Mouse (Mus musculus) hindbrain, postnatal 0 days (tissue): ENCODE results near the gene Supt5. TPM values are rescaled to one million over a fixed set of nuclear protein-coding genes. Genes with fewer than 3 reads are reported as not detected.

Source experiments
- ATAC-seq: fragments of 200-750 bp; cut with Nextera tagmentation; 2 replicates; pipeline ENCODE4 v1.8.0; 2017; ENCODE audit warnings: mild to moderate bottlenecking, moderate TSS enrichment, moderate library complexity
- DNase-seq: peaks from one replicate; pipeline ENCODE4 v3.0.0-alpha.2; 2015; ENCODE audit warnings: low spot score
- H3K27ac ChIP-seq: fragments of 300-500 bp; sonication (generic); 2 replicates; pipeline ENCODE4 v1.5.1; 2014; ENCODE audit warnings: mild to moderate bottlenecking
- H3K27me3 ChIP-seq: fragments of 300-500 bp; sonication (generic); 2 replicates; pipeline ENCODE4 v1.6.1; 2014; ENCODE audit warnings: low read length, mixed read lengths; ENCODE audit not compliant: insufficient read depth
- H3K36me3 ChIP-seq: fragments of 300-500 bp; sonication (generic); 2 replicates; pipeline ENCODE4 v1.6.1; 2014; ENCODE audit warnings: low read length, mixed read lengths; ENCODE audit not compliant: insufficient read depth
- H3K4me1 ChIP-seq: fragments of 300-500 bp; sonication (generic); 2 replicates; pipeline ENCODE4 v1.6.1; 2014; ENCODE audit warnings: antibody characterized with exemption, low read length, mixed read lengths; ENCODE audit not compliant: insufficient read depth
- H3K4me2 ChIP-seq: fragments of 300-500 bp; sonication (generic); 2 replicates; pipeline ENCODE4 v1.6.1; 2014; ENCODE audit warnings: low read depth, mild to moderate bottlenecking, low read length, moderate library complexity, mixed read lengths
- H3K4me3 ChIP-seq: fragments of 300-500 bp; sonication (generic); 2 replicates; pipeline ENCODE4 v1.5.1; 2014; ENCODE audit warnings: low read length
- H3K9ac ChIP-seq: fragments of 300-500 bp; sonication (generic); replicated peaks from 2 replicates; pipeline ENCODE4 v1.6.1; 2014; ENCODE audit warnings: mild to moderate bottlenecking, low read length, moderate library complexity, mixed read lengths
- H3K9me3 ChIP-seq: fragments of 300-500 bp; sonication (generic); 2 replicates; pipeline ENCODE4 v1.6.1; 2016; ENCODE audit warnings: low read length, mixed read lengths
- CTCF ChIP-seq: IDR thresholded peaks from 2 replicates; pipeline ENCODE4 v1.5.1; 2016; ENCODE audit warnings: antibody characterized with exemption, control low read depth, low read depth
- WGBS: fragments of 180-500 bp; shearing (Covaris S2); extraction: QIAGEN DNeasy Blood & Tissue Kit; methylation state at CpG from one replicate; pipeline ENCODE4 v1.1.7; 2014; 5-methylcytosine and 5-hydroxymethylcytosine counted together
- polyA plus RNA-seq: library from polyadenylated mRNA; unstranded; fragments of >200 nt; fragmentation: Nextera tagmentation; extraction: Ambion mirVana; gene quantifications from 2 replicates; pipeline ENCODE4 v1.2.1, GENCODE M21; 2015
- total RNA-seq: library from RNA; depleted of rRNA; stranded (reverse); fragments of >200 nt; gene quantifications from 2 replicates; pipeline ENCODE4 v1.2.3, GENCODE M21; 2014

The Supt5 gene
- total and polyA plus RNA-seq, 2 experiments from 2014 or later, result 76.5 to 104 TPM

DNA sequence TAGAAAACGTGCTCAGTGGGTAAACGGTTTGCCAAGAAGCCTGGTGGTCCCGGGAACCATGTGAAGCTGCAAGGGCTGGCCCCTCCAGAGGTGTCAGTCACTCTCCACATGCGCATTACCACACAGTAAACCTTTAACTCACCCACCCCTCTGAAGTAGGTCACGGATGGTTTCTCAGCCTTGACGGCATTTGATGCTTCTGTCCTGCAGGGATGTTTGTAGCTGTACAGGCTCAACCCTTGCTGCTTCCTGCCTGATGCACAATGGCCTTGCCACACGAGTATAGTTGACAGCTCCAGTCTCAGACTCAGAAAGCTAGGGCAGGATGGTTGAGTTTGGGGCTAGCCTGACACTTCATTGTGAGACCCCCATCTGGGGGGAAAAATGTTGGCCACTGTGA, 57.9 kb downstream of the Supt5 start:
- H3K4me1 ChIP-seq, result peaks cover 8% of the 10 kb centered on the region
- H3K27ac ChIP-seq, result no peak overlapping the region
- no peaks in the 10 kb centered on the region for H3K9me3 ChIP-seq
- ATAC-seq (no peak), DNase-seq (no peak)
- no peak for TF ChIP-seq CTCF
- no peak overlapping the region for H3K4me3 ChIP-seq
- H3K27me3 ChIP-seq, result no peaks in the 10 kb centered on the region
- WGBS, result 66% methylated on average over 7 of the region's 7 CpGs
- H3K9ac ChIP-seq, result no peak overlapping the region
- no peak overlapping the region for H3K4me2 ChIP-seq
- H3K36me3 ChIP-seq, result no peaks in the 10 kb centered on the region

DNA sequence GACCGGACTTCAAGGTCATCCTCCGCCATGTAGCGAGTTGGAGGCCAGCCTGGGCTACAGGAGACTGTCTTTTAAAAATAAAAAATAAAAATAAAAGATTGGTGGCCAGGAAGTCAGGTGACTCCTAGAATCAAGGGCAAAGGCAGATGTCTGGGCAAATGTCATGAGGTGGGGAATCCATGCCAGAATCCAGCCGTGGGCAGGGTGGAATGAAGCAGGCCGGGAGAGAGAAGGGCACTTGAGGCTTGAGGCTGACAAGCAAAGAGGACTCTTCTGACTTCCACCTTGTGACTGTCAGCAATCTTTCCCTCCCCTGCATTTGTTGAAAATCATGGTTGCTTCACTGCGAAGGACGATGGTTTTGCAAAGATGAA, 60.3 kb downstream of the Supt5 start:
- 80% methylated on average over 7 of the region's 7 CpGs for WGBS
- 0 out of 2 replicates have a peak, but pooled peaks have one; percentile 4 for ATAC-seq
- Histone ChIP-seq H3K27ac (peak overlapping the region; percentile 89), H3K9me3 (no peaks in the 10 kb centered on the region), H3K9ac (peak overlapping the region; percentile 90), H3K4me3 (peak overlapping the region; percentile 65), H3K36me3 (peaks cover under 1% of the 10 kb centered on the region; the same call in 1 of the 2 replicates), H3K4me2 (peak overlapping the region; percentile 90), H3K4me1 (peaks cover 8% of the 10 kb centered on the region), H3K27me3 (no peaks in the 10 kb centered on the region)
- no peak for DNase-seq
- no peak for TF ChIP-seq CTCF

DNA sequence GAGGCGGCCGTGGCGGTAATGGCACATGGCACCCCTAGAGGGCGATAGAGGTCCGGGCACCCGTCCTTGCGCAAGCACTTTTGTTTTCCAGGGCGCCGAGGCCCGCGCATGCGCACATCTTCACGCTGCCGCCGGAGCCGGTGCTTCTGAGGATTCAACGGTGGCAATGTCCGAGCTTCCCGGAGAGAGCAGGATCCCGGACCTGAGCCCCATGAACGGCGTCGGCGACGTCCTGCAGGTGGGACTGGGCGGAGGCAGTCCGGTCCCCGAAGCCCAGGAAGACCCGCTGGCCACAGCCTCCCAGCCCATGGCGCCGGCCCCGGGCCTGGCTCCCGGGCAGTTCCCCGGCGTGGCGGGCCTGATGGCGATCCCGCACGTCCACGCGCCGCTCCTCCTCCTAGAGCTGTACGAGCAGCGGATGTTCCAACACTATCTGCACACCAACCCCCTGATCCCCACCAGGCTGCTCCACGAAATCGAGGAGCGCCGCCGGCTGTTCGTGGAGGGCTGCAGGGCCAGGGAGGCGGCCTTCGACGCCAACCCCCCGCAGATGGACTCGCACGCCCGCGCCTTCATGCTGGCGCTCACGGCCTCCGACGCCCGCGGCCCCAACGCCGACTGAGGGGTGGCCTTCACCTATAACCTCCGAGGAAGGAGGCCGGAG, 60.8 kb downstream of the Supt5 start, which contains the start of gene Eid2b:
Gene Eid2b, plus strand, starts transcription at position 125 of the 664 bp plus-strand sequence.
- H3K4me2 ChIP-seq, result peak within 1 kb of the TSS; percentile 90
- peak within 1 kb of the TSS; percentile 65 for H3K4me3 ChIP-seq
- peak; percentile 93 for TF ChIP-seq CTCF
- WGBS, result 3% methylated on average over 68 of the region's 68 CpGs
- H3K4me1 ChIP-seq, result peaks cover 8% of the 10 kb centered on the region
- peak within 1 kb of the TSS; percentile 89 for H3K27ac ChIP-seq
- no peaks in the 10 kb centered on the region for H3K27me3 ChIP-seq
- DNase-seq (peak; percentile 96), ATAC-seq (peak; percentile 77)
- H3K9ac ChIP-seq, result peak within 1 kb of the TSS; percentile 90
- H3K36me3 ChIP-seq, result peaks cover 3% of the 10 kb centered on the region; the same call in 1 of the 2 replicates
- H3K9me3 ChIP-seq, result no peaks in the 10 kb centered on the region

DNA sequence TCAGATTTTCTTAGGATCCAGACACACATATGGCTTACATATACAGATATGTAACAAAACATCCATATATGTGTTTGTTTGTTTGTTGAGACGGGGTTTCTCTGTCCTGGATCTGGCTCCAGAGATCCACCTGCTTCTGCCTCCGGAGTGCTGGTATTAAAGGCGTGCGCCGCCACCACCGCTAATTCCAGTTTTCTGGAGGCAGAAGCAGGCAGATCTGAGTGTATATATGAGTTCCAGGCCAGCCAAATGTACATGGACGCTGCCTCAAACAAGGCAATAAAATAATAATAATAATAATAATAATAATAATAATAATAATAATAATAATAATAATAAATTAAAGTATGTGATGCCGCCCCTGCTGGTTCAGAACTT, 61.3 kb downstream of the Supt5 start:
- WGBS, result 62% methylated on average over 8 of the region's 8 CpGs
- Histone ChIP-seq H3K27me3 (no peaks in the 10 kb centered on the region), H3K9ac (no peak overlapping the region), H3K4me3 (peak overlapping the region; percentile 65), H3K27ac (no peak overlapping the region), H3K9me3 (no peaks in the 10 kb centered on the region), H3K4me2 (no peak overlapping the region), H3K4me1 (peaks cover 8% of the 10 kb centered on the region), H3K36me3 (peaks cover 3% of the 10 kb centered on the region; the same call in 1 of the 2 replicates)
- ATAC-seq, result no peak
- no peak for TF ChIP-seq CTCF
- DNase-seq, result no peak

DNA sequence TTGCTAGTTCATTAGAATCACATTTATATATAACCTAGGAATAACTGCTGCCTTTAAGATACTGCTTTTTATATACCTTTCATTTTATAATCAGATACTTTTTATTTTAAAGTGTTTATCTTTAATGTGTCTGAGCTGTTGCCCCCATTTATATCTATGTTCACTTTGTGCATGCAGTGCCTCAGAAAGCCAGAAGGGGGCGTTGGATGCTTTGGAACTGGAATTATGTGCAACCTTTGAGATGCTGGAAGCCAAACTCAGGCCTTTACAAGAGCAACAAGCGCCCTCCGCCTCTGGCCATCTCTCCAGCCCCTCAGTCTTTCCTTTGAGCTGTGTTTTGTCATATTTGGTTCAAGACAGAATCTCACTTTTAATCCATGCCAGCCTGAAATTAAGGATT, 66.8 kb downstream of the Supt5 start:
- Histone ChIP-seq H3K4me1 (no peaks in the 10 kb centered on the region), H3K9ac (no peak overlapping the region), H3K9me3 (no peaks in the 10 kb centered on the region), H3K27me3 (no peaks in the 10 kb centered on the region), H3K4me3 (no peak overlapping the region), H3K36me3 (peaks cover 3% of the 10 kb centered on the region; the same call in 1 of the 2 replicates), H3K4me2 (no peak overlapping the region), H3K27ac (no peak overlapping the region)
- DNase-seq, result no peak
- TF ChIP-seq CTCF, result peak; percentile 36
- WGBS, result 72% methylated on average over 3 of the region's 3 CpGs
- no peak for ATAC-seq

DNA sequence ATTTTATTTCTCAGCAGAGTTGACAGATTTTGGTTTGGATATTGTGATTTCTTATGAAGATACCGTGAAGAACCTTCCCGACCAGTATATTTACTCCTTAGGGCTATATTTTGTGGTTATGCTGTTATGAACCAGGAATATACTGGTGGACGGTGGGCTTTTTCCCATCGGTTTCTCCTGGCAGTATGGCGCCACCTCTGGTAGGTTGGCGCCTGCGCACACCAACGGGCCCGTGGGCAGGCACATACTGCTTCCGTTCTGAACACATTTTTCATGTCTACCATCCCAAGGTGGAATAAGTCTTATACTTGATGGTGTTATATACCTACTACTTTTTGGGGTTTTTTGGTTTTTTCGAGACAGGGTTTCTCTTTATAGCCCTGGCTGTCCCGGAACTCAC, 69.2 kb downstream of the Supt5 start:
- no peak for ATAC-seq
- 94% methylated on average over 12 of the region's 12 CpGs for WGBS
- H3K9ac ChIP-seq, result no peak overlapping the region
- peaks cover 3% of the 10 kb centered on the region; the same call in 1 of the 2 replicates for H3K36me3 ChIP-seq
- no peak overlapping the region for H3K27ac ChIP-seq
- no peaks in the 10 kb centered on the region for H3K9me3 ChIP-seq
- H3K4me2 ChIP-seq, result peak overlapping the region; percentile 80
- DNase-seq, result peak; percentile 37
- TF ChIP-seq CTCF, result peak; percentile 51
- H3K27me3 ChIP-seq, result no peaks in the 10 kb centered on the region
- no peaks in the 10 kb centered on the region for H3K4me1 ChIP-seq
- no peak overlapping the region; the same call in 1 of the 2 replicates for H3K4me3 ChIP-seq

DNA sequence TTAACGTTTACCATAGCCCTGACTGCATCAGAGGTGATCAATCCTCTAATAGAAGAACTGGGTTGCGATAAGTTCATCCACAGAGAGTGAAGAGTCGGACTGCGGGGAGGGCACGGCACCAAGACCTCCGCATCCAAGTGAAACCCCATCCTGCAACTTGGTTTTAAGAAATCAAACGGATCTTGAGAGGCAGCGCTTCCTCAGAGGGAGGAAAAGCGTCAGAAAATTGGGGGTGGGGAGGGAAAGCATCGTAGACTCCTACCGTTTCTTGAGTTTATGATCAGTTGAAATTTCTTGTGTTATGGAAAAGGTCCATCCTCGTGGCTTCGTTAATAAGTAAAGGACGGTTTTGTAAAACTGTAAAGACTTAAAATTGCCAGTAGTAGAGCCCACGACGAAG, 70.0 kb downstream of the Supt5 start:
- H3K4me1 ChIP-seq, result no peaks in the 10 kb centered on the region
- DNase-seq, result no peak
- H3K4me3 ChIP-seq, result peak overlapping the region; percentile 92
- H3K9me3 ChIP-seq, result no peaks in the 10 kb centered on the region
- H3K27me3 ChIP-seq, result no peaks in the 10 kb centered on the region
- TF ChIP-seq CTCF, result no peak
- H3K4me2 ChIP-seq, result peak overlapping the region; percentile 80
- peak overlapping the region; percentile 99 for H3K9ac ChIP-seq
- H3K36me3 ChIP-seq, result peaks cover 3% of the 10 kb centered on the region; the same call in 1 of the 2 replicates
- no peak for ATAC-seq
- H3K27ac ChIP-seq, result peak overlapping the region; percentile 95; the same call in 1 of the 2 replicates
- WGBS, result 27% methylated on average over 16 of the region's 16 CpGs
